Mouse (Mus musculus) embryonic facial prominence, embryonic 10.5 days (tissue): ENCODE measurements at regions not wholly inside any gene's neighbourhood (a gene's known extent, or its start where the extent isn't known, plus 50 kb on each side); places are given as distances from the start of the nearest gene placed in this dataset.

Experiments used
- DNase-seq: peaks from one replicate; pipeline ENCODE4 v3.0.0-alpha.2; 2017; ENCODE audit warnings: low spot score
- H3K27ac ChIP-seq: fragments of 300-500 bp; sonication (generic); replicated peaks from 2 replicates; pipeline ENCODE4 v1.5.1; 2016; ENCODE audit warnings: mild to moderate bottlenecking
- H3K27me3 ChIP-seq: fragments of 300-500 bp; sonication (generic); replicated peaks from 2 replicates; pipeline ENCODE4 v1.6.1; 2016; ENCODE audit warnings: low read depth, mild to moderate bottlenecking; ENCODE audit not compliant: poor library complexity, severe bottlenecking
- H3K36me3 ChIP-seq: fragments of 300-500 bp; sonication (generic); replicated peaks from 2 replicates; pipeline ENCODE4 v1.6.1; 2016; ENCODE audit warnings: mild to moderate bottlenecking, moderate library complexity
- H3K4me1 ChIP-seq: fragments of 300-500 bp; sonication (generic); 2 replicates; pipeline ENCODE4 v1.6.1; 2016
- H3K4me3 ChIP-seq: fragments of 300-500 bp; sonication (generic); 2 replicates; pipeline ENCODE4 v1.5.1; 2016; ENCODE audit warnings: mild to moderate bottlenecking, moderate library complexity
- H3K9me3 ChIP-seq: fragments of 300-500 bp; sonication (generic); 2 replicates; pipeline ENCODE4 v1.6.1; 2016; ENCODE audit warnings: mild to moderate bottlenecking
- WGBS: fragments of 180-500 bp; shearing (Covaris S2); methylation state at CpG from one replicate; pipeline ENCODE4 v1.1.7; 2016; 5-methylcytosine and 5-hydroxymethylcytosine counted together

GRCm38 (mm10) chr2:84549626-84550025, 73.1 kb upstream of the Tfpi start:
- Histone ChIP-seq H3K4me3 (no peak overlapping the region), H3K9me3 (no peaks in the 10 kb centered on the region), H3K4me1 (peaks cover 11% of the 10 kb centered on the region; the same call in 1 of the 2 replicates), H3K27me3 (no peaks in the 10 kb centered on the region), H3K36me3 (no peaks in the 10 kb centered on the region), H3K27ac (no peak overlapping the region)
- DNase-seq: no peak
- 77% methylated on average over 3 of the region's 3 CpGs for WGBS

- WGBS: 88% methylated on average over 7 of the region's 7 CpGs
- Histone ChIP-seq H3K4me1 (peaks cover 18% of the 10 kb centered on the region; the same call in 1 of the 2 replicates), H3K9me3 (no peaks in the 10 kb centered on the region), H3K4me3 (no peak overlapping the region), H3K36me3 (no peaks in the 10 kb centered on the region), H3K27ac (no peak overlapping the region), H3K27me3 (no peaks in the 10 kb centered on the region)
- DNase-seq: no peak
Measured at GRCm38 (mm10) chr2:84548625-84549024, 72.0 kb upstream of the Tfpi start.

GRCm38 (mm10) chr2:84545676-84546075, 69.1 kb upstream of the Tfpi start:
- Histone ChIP-seq H3K36me3 (no peaks in the 10 kb centered on the region), H3K9me3 (no peaks in the 10 kb centered on the region), H3K4me3 (no peak overlapping the region), H3K27me3 (no peaks in the 10 kb centered on the region), H3K27ac (0 out of 2 replicates have a peak overlapping the region, but pooled peaks have one; percentile 14), H3K4me1 (peaks cover 18% of the 10 kb centered on the region; the same call in 1 of the 2 replicates)
- DNase-seq: no peak
- 73% methylated on average over 3 of the region's 3 CpGs for whole genome bisulfite sequencing

GRCm38 (mm10) chr2:84544739-84545138, 68.2 kb upstream of the Tfpi start:
- Histone ChIP-seq H3K4me1 (peaks cover 18% of the 10 kb centered on the region; the same call in 1 of the 2 replicates), H3K27ac (no peak overlapping the region), H3K36me3 (no peaks in the 10 kb centered on the region), H3K9me3 (no peaks in the 10 kb centered on the region), H3K4me3 (no peak overlapping the region), H3K27me3 (no peaks in the 10 kb centered on the region)
- DNase-seq: peak; percentile 15
- 26% methylated on average over 4 of the region's 4 CpGs for WGBS

GRCm38 (mm10) chr2:84544146-84544545, 67.6 kb upstream of the Tfpi start:
- peaks cover 19% of the 10 kb centered on the region; the same call in 1 of the 2 replicates for H3K4me1 ChIP-seq
- H3K9me3 ChIP-seq: no peaks in the 10 kb centered on the region
- WGBS: 53% methylated on average over 4 of the region's 4 CpGs
- no peaks in the 10 kb centered on the region for H3K27me3 ChIP-seq
- no peaks in the 10 kb centered on the region for H3K36me3 ChIP-seq
- H3K4me3 ChIP-seq: no peak overlapping the region
- no peak overlapping the region; the same call in 1 of the 2 replicates for H3K27ac ChIP-seq
- no peak for DNase-seq

- peaks cover 20% of the 10 kb centered on the region; the same call in 1 of the 2 replicates for H3K4me1 ChIP-seq
- H3K27me3 ChIP-seq: no peaks in the 10 kb centered on the region
- no peaks in the 10 kb centered on the region for H3K36me3 ChIP-seq
- H3K9me3 ChIP-seq: no peaks in the 10 kb centered on the region
- WGBS: 78% methylated on average over 5 of the region's 5 CpGs
- DNase-seq: no peak
- H3K4me3 ChIP-seq: no peak overlapping the region
- no peak overlapping the region for H3K27ac ChIP-seq
Measured at GRCm38 (mm10) chr2:84541440-84541839, 64.9 kb upstream of the Tfpi start.

GRCm38 (mm10) chr2:84539096-84539495, 62.5 kb upstream of the Tfpi start:
- no peak for DNase-seq
- peaks cover 4% of the 10 kb centered on the region; the same call in 1 of the 2 replicates for H3K4me1 ChIP-seq
- H3K4me3 ChIP-seq: no peak overlapping the region
- H3K27ac ChIP-seq: no peak overlapping the region
- no peaks in the 10 kb centered on the region for H3K36me3 ChIP-seq
- 55% methylated on average over 2 of the region's 2 CpGs for WGBS
- no peaks in the 10 kb centered on the region for H3K27me3 ChIP-seq
- H3K9me3 ChIP-seq: no peaks in the 10 kb centered on the region

GRCm38 (mm10) chr2:84537957-84538356, 61.4 kb upstream of the Tfpi start:
- Histone ChIP-seq H3K27me3 (no peaks in the 10 kb centered on the region), H3K4me3 (no peak overlapping the region), H3K36me3 (no peaks in the 10 kb centered on the region), H3K9me3 (no peaks in the 10 kb centered on the region), H3K4me1 (peaks cover 2% of the 10 kb centered on the region; the same call in 1 of the 2 replicates), H3K27ac (no peak overlapping the region)
- DNase-seq: no peak
- 85% methylated on average over 4 of the region's 4 CpGs for WGBS

GRCm38 (mm10) chr2:84531215-84531614, 54.6 kb upstream of the Tfpi start:
- WGBS: 80% methylated on average over 3 of the region's 3 CpGs
- H3K27me3 ChIP-seq: no peaks in the 10 kb centered on the region
- no peaks in the 10 kb centered on the region for H3K9me3 ChIP-seq
- no peak overlapping the region for H3K27ac ChIP-seq
- no peak for DNase-seq
- H3K4me3 ChIP-seq: no peak overlapping the region
- 0 out of 2 replicates have a peak, but pooled peaks cover 6% of the 10 kb centered on the region for H3K4me1 ChIP-seq
- H3K36me3 ChIP-seq: no peaks in the 10 kb centered on the region

- no peaks in the 10 kb centered on the region for H3K9me3 ChIP-seq
- 0 out of 2 replicates have a peak, but pooled peaks cover 6% of the 10 kb centered on the region for H3K4me1 ChIP-seq
- no peaks in the 10 kb centered on the region for H3K27me3 ChIP-seq
- H3K27ac ChIP-seq: no peak overlapping the region
- DNase-seq: no peak
- WGBS: 73% methylated on average over 6 of the region's 6 CpGs
- no peak overlapping the region for H3K4me3 ChIP-seq
- no peaks in the 10 kb centered on the region for H3K36me3 ChIP-seq
Measured at GRCm38 (mm10) chr2:84528847-84529775, 52.5 kb upstream of the Tfpi start.
